Mouse (Mus musculus): ENCODE measurements around the gene Txndc9. TPM values are rescaled to one million over a fixed set of nuclear protein-coding genes. Genes with fewer than 3 reads are reported as not detected.

Gene Txndc9
- 109 TPM for polyA plus RNA-seq (2017; shearing (Covaris generic))

DNA sequence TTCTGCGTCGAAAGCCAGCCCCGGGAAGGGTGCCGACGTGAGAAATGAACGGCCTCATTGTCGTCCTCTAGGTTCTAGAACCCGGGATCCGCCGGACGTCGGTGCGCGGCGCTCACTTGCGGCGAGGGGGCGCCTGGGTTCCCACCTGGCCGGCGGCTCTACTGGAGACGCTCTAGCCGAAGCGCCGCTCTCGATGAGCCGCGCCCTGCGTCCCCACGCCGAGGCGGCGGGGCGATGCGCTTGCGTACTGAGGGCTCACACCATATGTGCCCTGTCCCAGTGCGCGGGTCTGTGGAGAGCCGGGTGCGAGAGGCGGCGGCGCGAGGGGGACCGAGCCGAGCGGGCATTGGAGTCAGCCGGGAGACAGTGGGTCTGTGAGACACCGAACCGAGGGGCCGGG, at the start of gene Txndc9, which contains the start of gene Eif5b:
Txndc9 (minus strand) TSS at position 27 of the 400 bp plus-strand sequence.
Eif5b (plus strand) TSS at position 144 of the 400 bp plus-strand sequence.

DNA sequence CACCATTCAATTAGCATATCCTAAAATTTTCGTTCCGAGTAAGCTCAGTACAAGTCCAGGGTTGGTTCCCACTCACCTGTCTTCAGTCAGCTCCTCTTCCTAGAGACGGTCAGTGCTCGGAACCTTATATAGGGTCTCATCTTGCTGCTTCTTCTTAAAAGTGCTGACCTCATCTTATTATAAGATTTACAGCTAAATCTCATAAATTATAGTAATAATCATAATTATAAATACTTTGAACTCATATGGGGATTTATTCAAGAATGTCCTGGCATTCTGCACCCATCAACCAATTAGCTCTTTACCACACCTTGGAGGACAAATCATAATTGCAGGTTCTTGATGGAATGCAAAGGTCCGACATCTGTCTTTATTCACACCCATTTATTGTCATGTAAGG, 40.0 kb downstream of the Txndc9 start, which contains the start of gene Lyg1:
Lyg1 (minus strand) TSS at position 101 of the 400 bp plus-strand sequence.

Other genes with a start within 250 kb of the Txndc9 start
- gene Tsga10, start 131.5 kb downstream of the Txndc9 start, polyA plus RNA-seq (2017; shearing (Covaris generic)): 2.4 TPM
- gene Lipt1, start 126.2 kb downstream of the Txndc9 start, polyA plus RNA-seq (2017; shearing (Covaris generic)): 7.1 TPM
- gene Mitd1, start 107.5 kb downstream of the Txndc9 start, polyA plus RNA-seq (2017; shearing (Covaris generic)): 111 TPM
- gene Mrpl30, start 107.4 kb downstream of the Txndc9 start, polyA plus RNA-seq (2017; shearing (Covaris generic)): 216 TPM
- not detected for gene Lyg2, start 81.4 kb downstream of the Txndc9 start, polyA plus RNA-seq (2017; shearing (Covaris generic))
- gene Lyg1, start 40.1 kb downstream of the Txndc9 start, polyA plus RNA-seq (2017; shearing (Covaris generic)): not detected
- gene Eif5b, start 117 bp upstream of the Txndc9 start, polyA plus RNA-seq (2017; shearing (Covaris generic)): 21.6 TPM
- gene Rev1, start 131.9 kb upstream of the Txndc9 start, polyA plus RNA-seq (2017; shearing (Covaris generic)): 8.3 TPM

Measured in CD4-positive, CD25-positive, alpha-beta regulatory T cell, adult 9 weeks (primary cell).